8 mouse cellular contexts compared by ENCODE assay signal in genomic region chr15:99456338-99456962, GRCm38 (mm10). TPM values are rescaled to one million over a fixed set of nuclear protein-coding genes. Genes with fewer than 3 reads are reported as not detected.
DNase-seq lines count a peak whose midpoint lies in the region; ATAC-seq lines count a peak whose summit lies in the region.

No protein-coding gene starts in this region.

- H3K9me3 ChIP-seq in lung, embryonic 15.5 days = no peaks in the 10 kb centered on the region
- no peaks in the 10 kb centered on the region for H3K9me3 ChIP-seq in embryonic facial prominence, embryonic 15.5 days (replicated peaks)
- H3K9me3 ChIP-seq in intestine, embryonic 14.5 days (ENCODE audit: control insufficient read depth, low read length) = no peaks in the 10 kb centered on the region
- no peaks in the 10 kb centered on the region for H3K9me3 ChIP-seq in midbrain, embryonic 14.5 days (ENCODE audit: control insufficient read depth, low read length)

- no peak for ATAC-seq in lung, embryonic 15.5 days (ENCODE audit: borderline replicate concordance, extremely low read depth, low FRiP score, low TSS enrichment)
- no peak for ATAC-seq in embryonic facial prominence, embryonic 15.5 days (ENCODE audit: insufficient number of reproducible peaks, low FRiP score, low TSS enrichment, low read depth)
- ATAC-seq in intestine, embryonic 14.5 days (replicated peaks; ENCODE audit: low FRiP score, low TSS enrichment, low read depth) = no peak
- ATAC-seq in midbrain, embryonic 14.5 days (ENCODE audit: low FRiP score, low TSS enrichment) = no peak
- ATAC-seq in inflammation-experienced regulatory T-cells, adult 6 months = no peak

- 10% methylated on average over 7 of the region's 7 CpGs for WGBS in lung, embryonic 15.5 days
- WGBS in embryonic facial prominence, embryonic 15.5 days = 8% methylated on average over 7 of the region's 7 CpGs
- WGBS in intestine, embryonic 14.5 days = 27% methylated on average over 7 of the region's 7 CpGs
- WGBS in midbrain, embryonic 14.5 days = 14% methylated on average over 7 of the region's 7 CpGs

- peaks cover 53% of the 10 kb centered on the region for H3K4me1 ChIP-seq in lung, embryonic 15.5 days
- peaks cover 51% of the 10 kb centered on the region for H3K4me1 ChIP-seq in embryonic facial prominence, embryonic 15.5 days
- H3K4me1 ChIP-seq in intestine, embryonic 14.5 days (replicated peaks; ENCODE audit: control insufficient read depth, insufficient read depth, low read length) = peaks cover 21% of the 10 kb centered on the region
- H3K4me1 ChIP-seq in midbrain, embryonic 14.5 days (ENCODE audit: control insufficient read depth, insufficient read depth, low read length) = peaks cover 35% of the 10 kb centered on the region

- H3K9ac ChIP-seq in lung, embryonic 15.5 days = peak overlapping the region; percentile 61
- H3K9ac ChIP-seq in embryonic facial prominence, embryonic 15.5 days = peak overlapping the region; percentile 81
- H3K9ac ChIP-seq in intestine, embryonic 14.5 days (ENCODE audit: low read length) = peak overlapping the region; percentile 73
- peak overlapping the region; percentile 74 for H3K9ac ChIP-seq in midbrain, embryonic 14.5 days (replicated peaks; ENCODE audit: low read length)

- no peaks in the 10 kb centered on the region for H3K27me3 ChIP-seq in lung, embryonic 15.5 days
- H3K27me3 ChIP-seq in embryonic facial prominence, embryonic 15.5 days = no peaks in the 10 kb centered on the region
- H3K27me3 ChIP-seq in intestine, embryonic 14.5 days (replicated peaks; ENCODE audit: control insufficient read depth, insufficient read depth, low read length) = no peaks in the 10 kb centered on the region
- H3K27me3 ChIP-seq in midbrain, embryonic 14.5 days (ENCODE audit: control insufficient read depth, insufficient read depth, low read length) = no peaks in the 10 kb centered on the region

- peak overlapping the region; percentile 81 for H3K4me2 ChIP-seq in lung, embryonic 15.5 days
- peak overlapping the region; percentile 74 for H3K4me2 ChIP-seq in embryonic facial prominence, embryonic 15.5 days (replicated peaks)
- peak overlapping the region; percentile 79 for H3K4me2 ChIP-seq in intestine, embryonic 14.5 days (ENCODE audit: low read length)
- H3K4me2 ChIP-seq in midbrain, embryonic 14.5 days (ENCODE audit: low read length) = peak overlapping the region; percentile 84

- DNase-seq in lung, postnatal 14 days = no peak
- peak; percentile 61 for DNase-seq in intestine, embryonic 14.5 days (ENCODE audit: low spot score)
- peak; percentile 51 for DNase-seq in midbrain, embryonic 14.5 days
- DNase-seq in left cerebral cortex, adult 9 months (ENCODE audit: low spot score in 2 of 2) = no peak
- no peak for DNase-seq in spleen, postnatal 10 days (ENCODE audit: low spot score in 2 of 2)

- H3K36me3 ChIP-seq in lung, embryonic 15.5 days = peaks cover 4% of the 10 kb centered on the region; the same call in 1 of the 2 replicates
- 0 out of 2 replicates have a peak, but pooled peaks cover 3% of the 10 kb centered on the region for H3K36me3 ChIP-seq in embryonic facial prominence, embryonic 15.5 days
- H3K36me3 ChIP-seq in intestine, embryonic 14.5 days (ENCODE audit: control insufficient read depth, insufficient read depth, low read length) = peaks cover 11% of the 10 kb centered on the region; the same call in 1 of the 2 replicates
- H3K36me3 ChIP-seq in midbrain, embryonic 14.5 days (ENCODE audit: control insufficient read depth, insufficient read depth, low read length) = peaks cover 2% of the 10 kb centered on the region; the same call in 1 of the 2 replicates

- H3K4me3 ChIP-seq in lung, embryonic 15.5 days = peak overlapping the region; percentile 81
- H3K4me3 ChIP-seq in embryonic facial prominence, embryonic 15.5 days (replicated peaks) = peak overlapping the region; percentile 86
- peak overlapping the region; percentile 71 for H3K4me3 ChIP-seq in intestine, embryonic 14.5 days (ENCODE audit: low read depth, low read length)
- peak overlapping the region; percentile 87 for H3K4me3 ChIP-seq in midbrain, embryonic 14.5 days (replicated peaks; ENCODE audit: low read depth, low read length)

- peak overlapping the region; percentile 89 for H3K27ac ChIP-seq in lung, embryonic 15.5 days
- peak overlapping the region; percentile 93 for H3K27ac ChIP-seq in embryonic facial prominence, embryonic 15.5 days (replicated peaks)
- H3K27ac ChIP-seq in intestine, embryonic 14.5 days (ENCODE audit: low read depth) = peak overlapping the region; percentile 88
- peak overlapping the region; percentile 89 for H3K27ac ChIP-seq in midbrain, embryonic 14.5 days (replicated peaks; ENCODE audit: low read depth, low read length)

RNA-seq across cellular contexts. Expression of gene Nckap5l, which starts 1.1 kb away (rescaled TPM):
- 8.7 and 11.6 TPM in 2 replicates for polyA plus RNA-seq in lung, embryonic 15.5 days (2015; fragmentation: Nextera tagmentation; extraction: Ambion mirVana)
- polyA plus RNA-seq in embryonic facial prominence, embryonic 15.5 days (2015; fragmentation: Nextera tagmentation; extraction: Ambion mirVana) = 11.7 and 14.9 TPM in 2 replicates
- polyA plus RNA-seq in intestine, embryonic 14.5 days (2014; fragmentation: Nextera tagmentation; extraction: Ambion mirVana) = 8.9 and 9.3 TPM in 2 replicates
- polyA plus RNA-seq in midbrain, embryonic 14.5 days (2014; fragmentation: Nextera tagmentation; extraction: Ambion mirVana) = 16.8 and 17.6 TPM in 2 replicates
- polyA plus RNA-seq in inflammation-experienced regulatory T-cells, adult 6 months (2017; shearing (Covaris generic)) = 1 to 10 TPM in 1 of 3 experiments, under 1 TPM in 2; 0.10 to 1.9 (median 0.78) TPM

RNA-seq across cellular contexts. Expression of gene Bcdin3d, which starts 18.1 kb away (rescaled TPM):
- polyA plus RNA-seq in lung, embryonic 15.5 days (2015; fragmentation: Nextera tagmentation; extraction: Ambion mirVana) = 15.0 and 16.1 TPM in 2 replicates
- 13.1 and 13.4 TPM in 2 replicates for polyA plus RNA-seq in embryonic facial prominence, embryonic 15.5 days (2015; fragmentation: Nextera tagmentation; extraction: Ambion mirVana)
- 12.4 and 13.7 TPM in 2 replicates for polyA plus RNA-seq in intestine, embryonic 14.5 days (2014; fragmentation: Nextera tagmentation; extraction: Ambion mirVana)
- polyA plus RNA-seq in midbrain, embryonic 14.5 days (2014; fragmentation: Nextera tagmentation; extraction: Ambion mirVana) = 23.0 and 24.6 TPM in 2 replicates
- 10 to 100 TPM; 16.9 to 30.8 (median 30.6) TPM for polyA plus RNA-seq in inflammation-experienced regulatory T-cells, adult 6 months (2017; shearing (Covaris generic))

Comparison
In these comparisons a context has a peak if more than half of its experiments do, and no peak if none do; other contexts are left out.
1. DNase-seq: peak in intestine, embryonic 14.5 days (single experiment) and midbrain, embryonic 14.5 days (single experiment); none in lung, postnatal 14 days (single experiment), left cerebral cortex, adult 9 months (0 of 2) and spleen, postnatal 10 days (0 of 2).
2. Peak in every context shown above with its lines, with median percentiles within 50 percentile points of each other: H3K27ac ChIP-seq, H3K4me2 ChIP-seq, H3K4me3 ChIP-seq and H3K9ac ChIP-seq.